Mouse (Mus musculus) adrenal gland, postnatal 14 days (tissue): Measurements from ENCODE around the gene Cst6. TPM values are rescaled to one million over a fixed set of nuclear protein-coding genes. Genes with fewer than 3 reads are reported as not detected.
"Not testable (repeated sequence)": the region's sequence is repeated elsewhere in the genome, so short reads cannot be mapped to it uniquely, and the experiment has no call there.

Source experiments
- DNase-seq: peaks from one replicate; pipeline ENCODE4 v3.0.0; 2021; ENCODE audit warnings: mixed read lengths
- long read RNA-seq, 2 experiments: library from polyadenylated mRNA; stranded (forward); transcript quantifications; one replicate each; pipeline ENCODE4 v2.0.0; 2021
- total RNA-seq: library from RNA; stranded (reverse); gene quantifications from 2 replicates; pipeline ENCODE4 v1.2.3, GENCODE M21; 2021

The Cst6 gene
- total RNA-seq: 1.3 and 2.8 TPM in 2 replicates
- long read RNA-seq, experiment 1: 0 reads
- long read RNA-seq, experiment 2, partial matches to known transcripts: 0 of 1 reads
- long read RNA-seq, experiment 2, other reads (novel, unspliced or antisense): 0 of 1 reads

DNA sequence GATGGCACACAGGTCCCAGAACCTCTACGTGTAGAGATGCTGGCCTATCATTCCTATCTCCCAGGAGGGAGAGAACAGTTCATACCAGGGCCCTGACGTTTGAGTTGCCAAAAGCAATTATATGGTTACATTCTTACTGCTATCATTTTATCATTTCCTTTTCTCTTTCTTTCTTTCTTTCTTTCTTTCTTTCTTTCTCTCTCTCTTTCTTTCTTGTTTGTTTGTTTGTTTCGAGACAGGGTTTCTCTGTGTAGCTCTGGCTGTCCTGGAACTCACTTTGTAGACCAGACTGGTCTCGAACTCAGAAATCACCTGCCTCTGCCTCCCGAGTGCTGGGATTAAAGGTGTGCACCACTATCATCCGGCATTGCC, at the start of gene Cst6:
TSS of gene Cst6 (minus strand) at position 73 of the 372 bp plus-strand sequence.
- not testable (repeated sequence) for DNase-seq

DNA sequence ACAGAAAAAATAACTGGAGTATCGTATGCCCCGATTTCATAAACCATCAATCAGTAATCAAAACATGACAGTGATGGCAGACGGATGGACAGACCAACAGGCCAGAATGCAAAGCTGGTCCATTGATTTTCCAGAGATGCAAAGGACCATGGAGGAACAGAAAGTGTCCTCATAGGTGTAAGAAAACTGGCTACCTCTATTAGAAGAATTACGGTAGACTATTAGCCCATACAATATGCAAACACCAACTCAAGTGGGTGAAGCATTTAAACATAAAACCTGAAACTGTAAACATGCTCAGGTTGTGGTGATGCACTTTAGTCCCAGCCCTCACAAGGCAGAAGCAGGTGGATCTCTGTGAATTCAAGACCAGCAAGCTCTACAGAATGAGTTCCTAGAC, 46.0 kb upstream of the Cst6 start:
- no peak for DNase-seq

DNA sequence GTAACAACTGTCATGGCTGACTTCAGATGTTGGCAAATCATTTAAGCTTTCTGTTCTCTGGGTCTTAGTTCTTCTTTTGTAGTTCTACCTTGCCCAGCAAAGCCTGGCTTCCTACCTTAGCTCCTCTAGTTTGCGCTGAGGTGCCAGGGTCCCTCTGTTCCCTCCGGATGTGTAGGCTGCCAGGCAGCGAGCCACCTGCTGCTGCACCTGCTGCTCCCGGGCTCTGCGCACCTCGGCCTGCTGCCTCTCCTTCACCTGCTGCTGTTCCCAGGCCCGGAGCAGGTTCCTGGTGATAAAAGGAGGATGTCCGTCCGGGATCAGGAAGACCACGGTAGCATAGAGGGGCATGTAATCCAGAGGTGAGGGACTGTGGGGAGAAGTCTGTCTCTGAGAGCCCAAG, 44.8 kb upstream of the Cst6 start:
- DNase-seq: no peak

DNA sequence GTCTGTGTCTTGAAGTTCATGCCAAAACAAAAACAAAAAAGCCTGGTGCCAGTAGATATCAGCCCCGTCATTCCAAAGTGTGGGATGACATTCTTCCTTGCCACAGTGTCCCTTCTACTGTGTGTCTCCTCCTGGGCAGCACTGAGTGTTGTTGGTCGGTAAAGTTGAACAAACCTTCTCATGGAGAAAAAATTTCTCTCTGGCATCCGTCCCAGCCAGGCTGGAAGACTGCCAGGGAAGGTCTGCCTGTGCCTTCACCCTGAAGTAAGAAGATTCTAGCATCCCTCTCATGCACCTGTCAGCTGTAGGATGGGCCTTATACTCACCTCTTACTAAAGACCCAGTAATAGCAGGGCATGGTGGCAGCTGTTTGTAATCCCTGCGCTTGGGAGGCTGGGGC, 43.5 kb upstream of the Cst6 start:
- peak; percentile 89 for DNase-seq

DNA sequence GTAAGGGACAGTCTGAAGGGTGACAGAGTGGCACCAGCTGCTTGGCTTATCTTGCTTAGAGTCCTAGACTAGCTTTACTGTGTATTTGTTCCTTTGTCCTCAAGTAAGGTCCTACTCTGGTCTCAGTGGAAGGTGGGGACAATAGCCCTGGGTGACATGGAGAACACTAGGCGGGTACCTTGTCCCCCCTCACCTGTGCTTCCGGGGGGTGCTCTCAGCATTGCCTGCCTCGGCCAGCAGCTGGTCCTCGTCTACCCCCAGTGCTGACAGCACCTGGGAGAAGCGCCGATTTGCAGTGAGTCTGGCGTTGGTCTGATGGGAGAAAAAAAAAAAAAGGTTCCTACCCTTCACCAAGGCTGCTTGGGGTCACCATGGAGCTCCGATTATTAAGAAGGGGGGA, 41.0 kb upstream of the Cst6 start:
- DNase-seq: no peak

DNA sequence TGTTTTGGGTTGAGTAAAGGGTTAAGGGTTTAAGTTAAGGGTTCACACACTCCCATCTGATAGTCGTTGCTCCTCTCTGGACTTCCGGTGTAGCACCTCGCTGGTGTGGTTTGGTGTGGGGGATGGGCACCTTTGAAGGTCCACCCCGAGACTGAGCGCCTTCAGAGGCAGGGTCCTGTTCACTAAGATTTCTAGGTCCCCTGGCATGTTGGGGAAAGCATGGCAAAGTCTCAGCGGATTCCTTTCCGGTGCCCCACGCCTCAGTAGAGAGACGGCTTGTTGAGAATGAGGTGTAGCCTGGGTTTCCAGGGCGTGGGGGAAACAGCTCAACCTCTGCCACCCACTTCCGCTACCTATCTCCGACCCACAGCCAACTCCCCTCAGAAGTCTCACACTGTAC, 40.3 kb upstream of the Cst6 start:
- peak; percentile 66 for DNase-seq

DNA sequence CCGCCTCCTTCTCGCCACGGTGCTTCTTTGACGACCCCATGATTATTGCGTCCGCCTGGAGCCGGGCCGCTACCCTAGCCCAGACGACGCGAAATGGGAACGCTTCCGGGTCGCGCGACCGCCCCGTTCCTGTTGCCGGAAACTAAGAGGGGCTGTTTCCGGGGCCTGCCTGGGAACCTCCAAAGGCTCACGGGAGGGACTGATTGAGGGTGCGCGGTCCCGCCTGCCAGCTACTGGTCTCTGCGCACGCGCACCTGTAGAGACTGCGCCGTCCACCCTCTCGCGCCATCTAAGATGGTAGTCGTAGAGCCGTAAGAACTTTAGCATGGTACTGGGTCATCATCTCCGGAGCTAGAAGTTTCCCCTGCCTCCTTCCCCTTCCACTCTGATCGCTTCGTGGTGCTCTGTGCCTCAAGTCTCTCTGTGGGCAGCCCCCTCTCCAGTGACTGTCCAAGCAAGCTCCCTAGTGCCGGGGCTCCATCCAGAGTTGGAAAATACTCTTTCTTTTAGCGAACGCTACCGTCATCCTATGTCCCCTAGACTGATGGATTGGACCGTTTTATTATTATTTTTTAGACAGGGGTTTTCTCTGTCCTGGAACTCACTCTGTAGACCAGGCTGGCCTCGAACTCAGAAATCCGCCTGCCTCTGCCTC, 39.3 kb upstream of the Cst6 start, which contains the start of gene Sart1:
TSS of gene Sart1 (minus strand) at position 116 of the 655 bp plus-strand sequence.
- peak; percentile 98 for DNase-seq

DNA sequence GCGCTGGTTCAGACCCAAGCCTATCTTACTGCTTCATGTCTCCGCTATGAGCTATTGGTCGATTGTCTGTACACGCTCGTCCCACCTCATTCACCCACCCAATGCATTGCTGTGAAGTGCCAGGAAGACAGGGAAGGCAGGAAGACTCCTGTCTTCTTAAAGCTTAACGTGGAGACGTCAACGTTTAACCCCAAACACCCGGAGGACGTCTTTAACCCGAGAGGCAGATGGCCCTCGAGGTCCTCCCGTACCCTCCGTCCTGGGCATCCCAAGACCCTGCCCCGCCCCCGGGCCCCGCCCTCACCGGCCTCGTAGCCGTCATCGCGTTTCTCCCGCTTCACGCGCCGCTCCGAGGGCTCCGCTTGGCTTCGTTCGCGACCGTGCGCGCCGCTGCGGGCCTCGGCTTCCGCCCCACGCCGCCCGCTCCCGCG, 38.7 kb upstream of the Cst6 start:
- peak; percentile 69 for DNase-seq

DNA sequence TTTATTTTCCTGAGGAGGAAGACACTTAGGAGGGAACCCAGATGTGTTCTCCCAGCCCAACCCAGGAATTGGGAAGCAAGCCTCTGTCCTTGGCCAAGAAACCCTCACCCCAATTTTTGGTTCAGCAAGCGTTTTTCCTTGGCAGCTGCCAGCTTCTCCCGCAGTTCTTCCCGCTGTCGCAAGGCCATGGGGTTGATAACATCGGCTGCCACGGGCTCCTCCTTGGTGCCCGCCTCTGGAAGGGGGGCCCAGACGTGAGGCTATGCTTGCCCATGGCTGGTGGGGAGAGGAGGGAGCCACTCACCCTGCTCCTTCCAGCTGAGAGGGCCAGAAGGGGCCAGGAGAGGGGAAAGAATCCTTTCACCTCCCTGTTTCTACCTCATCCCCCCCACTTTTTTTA, 35.3 kb upstream of the Cst6 start:
- no peak for DNase-seq

DNA sequence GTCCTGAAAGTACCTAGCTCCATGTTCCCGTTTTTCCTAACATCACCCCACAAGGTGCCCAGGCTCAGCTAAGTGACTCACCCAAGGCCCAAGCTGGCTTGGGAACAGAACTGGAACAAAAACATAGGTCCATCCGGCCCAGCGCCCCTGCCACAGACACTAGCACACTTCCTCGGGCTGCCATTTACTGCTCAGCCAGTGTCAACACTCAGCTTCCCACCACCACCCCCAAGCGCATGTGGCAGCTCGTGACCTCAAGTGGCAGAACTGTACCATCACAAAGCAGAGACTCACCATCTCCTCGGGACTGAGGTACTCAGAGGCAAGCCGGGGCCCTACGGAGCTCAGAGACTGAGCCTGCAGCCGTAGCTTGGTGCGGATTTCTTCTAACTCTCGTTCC, 34.0 kb upstream of the Cst6 start:
- no peak for DNase-seq

DNA sequence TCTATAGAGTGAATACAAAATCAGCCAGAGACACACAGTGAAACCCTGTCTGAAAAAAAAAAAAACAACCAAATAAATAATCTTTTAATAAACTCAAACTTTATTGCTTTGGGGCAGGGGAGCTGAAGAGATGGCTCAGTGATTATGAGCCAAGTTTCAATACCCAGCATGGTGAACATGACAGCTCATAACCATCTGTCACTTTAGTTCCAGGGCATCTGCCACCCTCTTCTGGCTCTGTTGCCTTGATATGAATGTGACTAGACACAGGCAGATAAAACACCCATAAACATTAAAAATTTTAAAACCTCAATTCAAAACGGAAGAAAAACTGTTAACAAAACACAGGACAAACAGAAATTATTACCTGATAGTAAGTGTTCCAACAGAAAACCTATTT, 28.1 kb upstream of the Cst6 start:
- DNase-seq: no peak

DNA sequence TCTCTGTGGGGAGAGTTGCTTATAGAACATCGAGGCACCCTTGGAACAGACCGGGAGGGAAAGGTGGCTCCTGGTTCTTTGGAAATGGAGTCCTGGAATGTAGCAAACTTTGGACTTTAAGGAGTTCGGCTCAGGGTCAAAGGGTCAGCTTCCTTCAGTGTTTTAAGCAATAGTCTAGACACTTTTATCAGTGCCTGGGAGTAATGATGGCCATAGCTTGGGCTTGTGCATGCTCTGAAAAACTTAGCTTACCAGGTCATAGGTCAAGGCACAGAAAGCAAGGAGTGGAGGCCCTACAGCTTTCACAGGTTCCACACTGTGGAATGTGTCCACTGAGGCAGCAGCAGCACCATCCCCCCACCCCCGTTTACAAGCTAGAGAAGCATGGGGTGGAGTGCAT, 25.4 kb upstream of the Cst6 start:
- no peak for DNase-seq

DNA sequence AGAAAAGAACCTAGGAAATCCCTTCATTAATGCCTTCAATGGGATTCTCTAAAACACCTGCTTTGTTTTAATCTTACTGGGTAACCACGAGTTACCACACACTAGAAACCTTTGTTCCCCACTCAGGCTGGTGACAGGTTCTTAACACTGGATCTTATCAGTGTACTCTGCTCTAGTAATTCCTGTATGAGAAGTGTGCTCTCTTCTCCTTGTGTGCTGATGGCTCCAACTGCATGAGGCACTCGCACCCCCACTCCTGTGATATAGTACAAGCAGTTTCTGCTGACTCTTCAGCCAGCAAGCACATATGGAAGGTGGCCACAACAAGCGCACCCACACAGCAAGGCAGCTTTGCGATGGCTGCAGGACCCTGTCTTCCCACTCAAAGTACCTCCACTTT, 24.8 kb upstream of the Cst6 start:
- no peak for DNase-seq

DNA sequence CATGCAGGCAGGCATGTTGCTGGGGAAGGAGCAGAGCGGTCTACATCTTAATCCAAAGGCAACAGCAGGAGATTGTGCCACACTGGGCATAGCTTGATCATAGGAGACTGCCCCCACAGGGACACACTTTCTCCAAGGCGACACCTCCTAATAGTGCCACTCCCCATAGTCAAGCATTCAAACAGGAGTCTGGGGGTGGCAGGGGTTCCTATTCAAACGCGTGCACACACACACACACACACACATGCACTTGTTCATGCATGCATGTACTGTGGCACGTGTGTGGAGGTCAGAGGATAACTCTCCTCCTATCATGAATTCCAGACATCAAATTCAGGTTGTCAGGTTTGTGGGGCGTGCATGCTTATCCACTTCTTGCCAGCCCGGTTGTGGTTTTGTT, 23.4 kb upstream of the Cst6 start:
- DNase-seq: no peak

DNA sequence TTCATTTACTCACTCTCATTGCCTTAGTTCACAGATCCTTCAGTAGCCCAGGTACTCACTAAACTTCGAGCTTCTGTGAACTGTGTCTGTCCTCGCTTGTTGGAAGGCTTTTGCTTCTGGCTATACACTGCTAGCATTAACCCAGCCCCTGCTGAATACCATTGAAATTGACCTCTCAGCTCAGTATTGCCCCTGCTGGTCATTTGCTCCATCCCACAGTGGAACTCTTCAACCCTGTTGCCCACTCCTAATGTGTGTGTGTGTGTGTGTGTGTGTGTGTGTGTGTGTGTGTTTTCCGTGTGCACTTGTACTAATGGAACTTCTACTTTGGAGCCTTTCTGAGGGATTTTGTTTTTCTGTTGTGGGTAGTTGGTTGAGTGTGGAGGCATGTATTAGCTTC, 21.6 kb upstream of the Cst6 start:
- DNase-seq: no peak

DNA sequence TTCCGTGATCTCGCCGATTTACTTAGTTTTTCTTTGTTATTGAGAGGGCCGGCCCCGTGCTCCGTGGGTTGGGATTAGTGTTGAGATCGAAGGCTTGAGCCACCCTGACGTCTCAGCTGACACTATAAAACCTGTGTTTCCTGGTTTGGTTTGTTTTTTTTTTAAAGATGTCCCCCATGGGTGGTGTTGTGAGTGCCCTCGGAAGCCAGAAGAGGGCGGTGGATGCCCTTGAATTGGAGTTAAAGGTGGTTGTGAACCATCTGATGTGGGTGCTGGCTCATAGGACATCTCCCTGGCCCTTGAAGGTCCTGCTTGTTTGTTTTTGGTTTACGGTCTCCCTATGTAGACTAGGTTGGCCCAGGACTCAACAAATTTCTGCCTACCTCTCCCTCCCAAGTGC, 18.1 kb upstream of the Cst6 start:
- DNase-seq: peak; percentile 55

DNA sequence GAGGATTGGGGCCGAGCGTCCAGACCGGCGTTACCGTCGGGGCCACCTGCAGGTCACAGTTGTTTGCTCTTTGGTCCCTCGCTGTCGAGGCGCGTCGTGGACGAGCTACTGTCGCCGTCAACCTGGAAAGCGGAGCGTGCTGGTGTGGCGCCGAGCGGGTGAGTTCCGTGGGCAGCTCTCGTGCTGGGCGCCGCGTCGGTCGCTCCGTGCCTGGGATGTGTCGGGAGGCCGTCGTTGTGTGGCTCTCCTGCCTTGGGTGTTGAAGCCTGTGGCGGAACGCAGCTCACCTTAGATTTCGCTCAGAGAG, 17.6 kb upstream of the Cst6 start, which contains the start of gene Banf1:
TSS of gene Banf1 (minus strand) at position 116 of the 307 bp plus-strand sequence.
- DNase-seq: no peak

DNA sequence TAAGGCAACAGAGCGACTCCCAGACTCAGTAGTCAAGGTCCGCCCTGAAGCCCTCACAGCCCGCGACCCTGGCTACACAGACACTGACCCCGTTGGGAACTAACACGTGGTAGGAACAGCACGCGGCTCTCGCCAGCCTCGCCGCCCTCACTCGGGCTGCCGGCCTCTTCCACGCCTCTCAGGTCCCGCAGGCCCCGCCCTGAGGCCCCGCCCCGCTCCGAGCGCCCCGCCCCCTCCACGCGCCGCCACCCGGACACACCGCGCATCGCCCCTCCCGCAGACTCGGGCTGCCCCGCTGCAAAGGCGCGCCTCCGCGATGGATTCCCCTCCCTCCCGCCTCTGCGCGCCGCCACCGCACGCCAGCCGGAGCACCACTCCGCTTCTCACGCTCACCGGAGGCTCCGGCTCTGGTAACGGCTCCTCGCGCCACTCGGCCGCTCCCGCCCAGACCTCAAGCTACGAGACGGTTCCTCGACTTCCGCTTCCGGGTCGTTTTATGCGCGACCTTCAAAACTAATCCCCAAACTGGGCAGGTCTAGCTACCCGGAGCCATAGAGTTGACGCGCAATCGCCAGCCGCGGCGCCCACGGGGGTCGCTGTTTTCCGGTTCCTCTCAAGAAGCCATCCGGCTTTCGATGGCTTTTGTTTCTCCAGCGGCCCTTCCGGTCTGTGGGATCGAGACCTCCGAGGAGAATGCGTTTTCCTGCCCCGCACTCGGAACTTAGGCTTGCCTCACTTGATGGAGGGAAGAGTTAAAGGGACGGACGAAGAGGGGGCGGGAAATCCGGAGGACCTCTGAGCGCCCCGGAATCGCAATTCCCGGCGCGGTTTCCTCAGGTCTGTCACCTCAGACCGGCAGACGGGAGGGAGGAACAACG, 17.0 kb upstream of the Cst6 start, which contains the start of gene Eif1ad:
TSS of gene Eif1ad (plus strand) at position 567 of the 878 bp plus-strand sequence.
- peak; percentile 95 for DNase-seq

DNA sequence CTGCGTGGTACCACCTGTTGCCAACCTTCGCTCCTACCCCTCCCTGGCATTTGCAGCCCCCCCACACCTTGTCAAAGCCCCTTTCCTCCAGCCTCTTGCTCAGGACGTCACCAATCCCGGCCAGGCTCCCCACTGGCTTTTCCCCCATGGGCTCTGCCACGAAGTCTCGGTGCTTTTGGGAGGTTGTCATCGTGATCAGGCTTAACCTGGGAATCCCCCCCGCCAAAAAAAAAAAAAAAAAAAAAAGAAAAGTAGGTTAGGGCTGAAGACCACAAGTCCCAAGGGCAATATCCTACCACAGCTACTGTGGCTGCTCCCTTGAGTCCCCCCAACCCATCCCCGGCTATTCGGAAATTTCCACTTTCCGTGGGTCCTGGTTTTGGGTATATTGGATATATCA, 16.4 kb upstream of the Cst6 start:
- DNase-seq: peak; percentile 35

DNA sequence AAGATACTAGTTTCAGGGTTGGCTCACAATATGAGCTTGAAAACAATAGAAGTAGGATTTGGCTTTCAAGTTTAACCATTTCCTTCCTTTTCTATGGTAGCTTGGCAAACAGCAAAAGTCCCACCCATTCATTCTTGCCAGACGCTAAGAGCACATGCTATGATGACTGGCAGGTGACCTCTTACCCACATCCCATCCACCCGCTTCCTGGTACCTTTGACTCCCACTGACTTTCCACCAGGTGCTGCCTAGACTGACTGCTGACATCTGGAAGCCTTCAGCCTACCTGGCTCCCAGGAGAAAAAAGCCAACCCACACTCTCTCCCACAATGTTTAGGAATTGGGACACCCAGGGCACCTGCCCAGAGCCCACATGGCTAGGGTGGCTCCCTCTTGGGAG, 14.8 kb upstream of the Cst6 start:
- DNase-seq: no peak

DNA sequence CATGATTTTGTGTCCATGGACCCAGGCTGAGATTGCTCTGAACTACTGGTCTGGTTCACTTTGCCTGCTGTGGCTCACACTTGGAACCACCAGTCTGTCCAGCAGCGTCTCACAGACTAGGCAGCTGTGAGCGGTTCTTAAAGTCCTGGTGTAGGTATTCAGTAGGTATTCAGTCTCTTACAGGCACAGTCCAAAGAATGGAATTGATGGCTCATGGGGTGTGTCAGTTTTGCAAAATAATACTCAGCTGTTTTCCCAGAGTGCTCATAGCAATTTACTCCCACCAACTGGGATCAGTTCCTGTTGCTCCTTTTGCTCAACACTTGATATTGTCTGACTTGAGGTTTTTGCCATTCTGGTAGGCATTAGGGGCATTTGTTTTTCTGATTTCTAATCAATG, 12.8 kb upstream of the Cst6 start:
- no peak for DNase-seq

DNA sequence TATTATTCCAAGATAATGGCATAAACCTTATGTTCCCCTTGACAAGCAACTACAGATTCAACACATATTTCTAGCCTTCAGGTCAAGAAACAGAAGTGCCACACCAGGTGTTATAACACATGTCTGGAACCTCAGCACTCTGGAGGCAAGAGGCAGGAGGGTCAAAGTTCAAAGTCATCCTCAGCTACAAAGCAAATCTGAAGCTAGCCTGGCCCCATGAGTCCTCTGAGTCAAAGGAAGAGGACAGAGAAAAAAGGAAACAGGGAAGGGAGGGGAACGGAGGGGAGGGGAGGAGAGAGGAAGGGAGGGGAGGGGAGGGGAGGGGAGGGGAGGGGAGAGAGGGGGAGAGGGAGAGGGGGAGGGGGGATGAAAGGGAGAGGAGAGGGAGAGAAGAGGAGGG, 6.7 kb upstream of the Cst6 start:
- DNase-seq: no peak

DNA sequence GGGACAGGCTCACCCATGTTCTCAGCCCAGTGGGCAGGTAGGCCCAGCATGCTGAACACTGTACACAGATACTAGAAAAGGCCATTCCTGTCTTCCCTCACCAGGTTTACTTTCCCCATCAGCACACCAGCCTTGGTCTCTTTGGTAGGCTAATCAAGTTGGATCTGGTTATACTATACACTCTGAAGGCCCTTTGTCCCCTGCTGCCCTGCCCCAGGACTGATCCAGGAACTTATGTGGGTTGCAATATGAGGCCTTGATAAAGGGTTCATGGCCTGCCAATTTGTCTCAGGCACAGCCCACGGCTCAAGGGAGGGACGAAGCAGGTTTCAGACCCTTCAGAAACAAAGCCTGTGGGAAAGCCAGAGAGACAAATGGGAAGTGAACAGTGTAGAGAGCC, 4.2 kb upstream of the Cst6 start:
- DNase-seq: no peak
